Mouse (Mus musculus) adrenal gland, postnatal 4 days (tissue): Measurements from ENCODE around the gene Rps6kb2. TPM values are rescaled to one million over a fixed set of nuclear protein-coding genes. Genes with fewer than 3 reads are reported as not detected.
"Not testable (repeated sequence)": the region's sequence is repeated elsewhere in the genome, so short reads cannot be mapped to it uniquely, and the experiment has no call there.

Experiments
- DNase-seq, 2 experiments: peaks; one replicate each; pipeline ENCODE4 v3.0.0; 2021 to 2022; ENCODE audit warnings: low spot score in 2 of 2, mixed read lengths in 2 of 2
- total RNA-seq, 2 experiments: library from RNA; stranded (reverse); gene quantifications; 2 replicates each; pipeline ENCODE4 v1.2.3; 2021

The Rps6kb2 gene
- total RNA-seq, 2 experiments from 2014 or later = 46.6 to 50.0 TPM

DNA sequence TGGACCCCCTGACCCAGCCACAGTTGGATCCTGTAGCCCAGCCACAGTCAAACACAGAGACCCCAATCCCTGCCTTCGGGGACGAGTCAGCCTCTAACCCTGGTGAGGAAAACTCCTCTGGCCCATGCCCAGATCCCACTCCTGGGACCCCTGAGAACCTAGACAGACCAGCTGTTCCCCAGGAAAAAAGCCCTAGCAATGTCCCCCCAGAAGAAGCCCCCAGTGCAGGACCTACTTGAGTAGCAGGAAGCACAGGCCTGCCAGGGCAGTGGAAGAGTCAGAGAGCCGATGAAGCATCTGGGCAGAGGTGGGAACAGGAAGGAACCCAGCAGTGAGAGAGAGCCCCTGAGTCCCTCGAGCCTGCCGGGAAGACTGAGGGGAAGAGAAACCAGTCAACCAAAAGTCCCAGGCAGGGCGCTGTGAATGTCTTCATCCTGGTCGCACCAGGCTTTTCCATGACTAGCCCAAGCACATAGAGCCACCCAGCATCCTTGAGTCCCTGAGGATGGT, 19.3 kb downstream of the Rps6kb2 start, which contains the start of gene Cabp4:
TSS of gene Cabp4 (minus strand) at position 275 of the 510 bp plus-strand sequence.
- no peak for DNase-seq

DNA sequence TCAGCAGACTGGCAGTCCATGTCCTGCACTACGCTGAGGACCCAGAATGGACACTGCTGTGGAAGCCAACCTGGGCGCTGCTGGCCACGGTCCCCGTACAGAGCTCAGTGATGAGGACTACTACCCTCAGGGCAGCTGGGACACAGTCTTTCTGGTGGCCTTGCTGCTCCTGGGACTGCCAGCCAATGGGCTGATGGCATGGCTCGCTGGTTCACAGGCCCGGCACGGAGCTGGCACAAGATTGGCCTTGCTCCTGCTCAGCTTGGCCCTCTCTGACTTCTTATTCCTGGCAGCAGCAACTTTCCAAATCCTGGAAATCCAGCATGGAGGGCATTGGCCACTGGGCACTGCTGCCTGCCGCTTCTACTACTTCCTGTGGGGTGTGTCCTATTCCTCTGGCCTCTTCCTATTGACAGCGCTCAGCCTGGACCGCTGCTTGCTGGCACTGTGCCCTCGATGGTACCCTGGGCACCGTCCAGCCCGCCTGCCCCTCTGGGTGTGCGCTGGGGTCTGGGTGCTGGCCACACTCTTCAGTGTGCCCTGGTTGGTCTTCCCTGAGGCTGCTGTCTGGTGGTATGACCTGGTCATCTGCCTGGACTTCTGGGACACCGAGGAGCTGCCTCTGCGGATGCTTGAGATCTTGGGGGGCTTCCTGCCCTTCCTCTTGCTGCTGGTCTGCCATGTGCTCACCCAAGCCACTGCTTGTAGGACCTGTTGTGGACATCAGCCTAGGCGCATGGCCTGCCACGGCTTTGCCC, 20.6 kb downstream of the Rps6kb2 start:
- DNase-seq = no peak

DNA sequence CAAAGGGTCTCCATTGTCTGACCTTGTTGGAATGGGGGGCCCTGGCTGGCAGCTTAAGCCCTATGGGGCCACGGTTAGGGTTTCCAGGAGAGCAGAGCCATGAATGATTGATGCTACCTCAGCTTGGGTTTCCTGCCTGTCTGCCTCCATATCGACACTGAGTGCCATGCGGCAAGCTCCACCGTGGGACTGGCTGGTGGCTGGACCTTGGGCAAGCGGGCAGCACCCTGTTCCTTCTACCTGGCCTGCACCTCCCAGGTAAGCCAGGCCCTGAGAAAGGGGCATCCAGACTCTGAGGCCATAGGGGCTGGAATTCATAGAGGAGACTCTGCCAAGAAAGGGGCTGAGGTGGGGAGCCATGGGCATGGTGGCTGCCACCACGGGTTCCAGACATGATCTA, 23.0 kb downstream of the Rps6kb2 start:
- DNase-seq = no peak

DNA sequence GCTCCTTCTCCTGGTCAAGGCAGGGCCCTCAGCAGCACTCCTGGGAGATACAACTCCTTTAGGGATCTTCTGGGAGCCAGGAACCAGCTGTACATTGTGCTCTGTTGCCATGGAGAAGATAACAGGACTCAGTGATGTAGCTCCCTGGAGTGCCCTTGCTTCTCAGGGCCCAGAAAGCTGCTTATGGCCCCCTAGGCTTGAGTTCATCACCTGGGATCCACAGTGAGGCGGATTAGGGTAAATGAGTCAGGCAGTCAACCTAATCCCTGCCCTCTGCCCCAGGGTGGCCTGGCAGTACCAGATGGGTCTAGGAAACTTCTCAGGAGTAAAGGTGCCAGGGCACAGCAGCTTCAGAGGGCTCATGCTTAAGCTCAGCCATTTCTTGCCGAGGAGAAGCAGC, 23.7 kb downstream of the Rps6kb2 start, which contains the start of gene Gpr152:
TSS of gene Gpr152 (plus strand) at position 342 of the 400 bp plus-strand sequence.
- DNase-seq = no peak

DNA sequence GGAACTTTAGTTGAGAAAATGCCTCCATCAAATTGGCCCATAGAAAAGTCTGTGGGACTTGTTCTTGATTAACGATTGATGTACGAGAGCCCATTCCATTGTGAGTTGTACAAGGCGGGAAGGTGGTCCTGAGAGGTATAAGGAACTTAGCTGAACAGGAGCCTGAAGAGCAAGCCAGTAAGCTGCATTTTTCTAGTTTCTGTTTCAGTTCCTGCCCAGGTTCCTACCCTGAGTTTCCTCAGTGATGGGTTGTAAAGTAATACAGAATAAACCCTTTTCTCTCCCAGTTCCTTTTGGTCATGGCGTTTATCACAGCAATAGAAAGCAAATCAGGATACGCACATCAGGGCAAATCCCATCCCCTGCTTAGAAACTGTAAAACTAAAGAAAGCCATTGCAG, 25.2 kb downstream of the Rps6kb2 start:
- no peak for DNase-seq

DNA sequence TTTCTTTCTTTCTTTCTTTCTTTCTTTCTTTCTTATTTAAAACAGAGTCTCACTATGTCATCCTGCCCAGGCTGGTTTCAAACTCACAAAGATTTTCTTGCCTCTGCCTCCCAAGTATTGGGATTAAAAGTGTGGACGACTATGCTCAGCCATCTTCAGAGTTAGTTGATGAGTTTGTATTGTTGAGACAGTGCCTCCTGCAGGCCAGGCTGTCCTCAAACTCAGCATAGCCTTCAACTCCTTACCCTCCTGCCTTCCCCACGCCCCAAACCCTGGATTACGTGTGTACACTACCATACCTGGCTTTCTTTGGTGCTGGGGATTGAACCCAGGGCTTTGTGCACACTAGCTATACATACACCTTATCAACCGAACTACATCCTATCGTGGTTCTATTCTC, 26.7 kb downstream of the Rps6kb2 start:
- DNase-seq = no peak

DNA sequence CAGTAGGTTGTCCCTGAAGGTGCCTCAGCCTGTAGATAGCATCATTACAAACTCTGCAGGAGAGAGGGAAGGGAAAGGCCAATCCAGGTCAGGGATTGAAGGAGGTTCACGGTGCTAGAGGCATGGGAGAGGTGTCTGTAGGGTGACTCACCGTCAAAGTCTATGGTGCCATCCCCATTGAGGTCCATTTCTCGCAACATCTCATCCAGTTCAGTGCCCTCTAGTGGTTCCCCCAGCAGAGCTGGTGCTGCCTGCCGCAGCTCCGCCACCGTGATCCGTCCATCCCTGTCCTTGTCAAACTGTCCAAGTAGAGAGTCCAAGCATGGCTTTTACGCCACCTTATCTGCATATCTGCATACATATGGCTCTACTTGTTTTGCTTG, 27.2 kb downstream of the Rps6kb2 start:
- not testable (repeated sequence) for DNase-seq

DNA sequence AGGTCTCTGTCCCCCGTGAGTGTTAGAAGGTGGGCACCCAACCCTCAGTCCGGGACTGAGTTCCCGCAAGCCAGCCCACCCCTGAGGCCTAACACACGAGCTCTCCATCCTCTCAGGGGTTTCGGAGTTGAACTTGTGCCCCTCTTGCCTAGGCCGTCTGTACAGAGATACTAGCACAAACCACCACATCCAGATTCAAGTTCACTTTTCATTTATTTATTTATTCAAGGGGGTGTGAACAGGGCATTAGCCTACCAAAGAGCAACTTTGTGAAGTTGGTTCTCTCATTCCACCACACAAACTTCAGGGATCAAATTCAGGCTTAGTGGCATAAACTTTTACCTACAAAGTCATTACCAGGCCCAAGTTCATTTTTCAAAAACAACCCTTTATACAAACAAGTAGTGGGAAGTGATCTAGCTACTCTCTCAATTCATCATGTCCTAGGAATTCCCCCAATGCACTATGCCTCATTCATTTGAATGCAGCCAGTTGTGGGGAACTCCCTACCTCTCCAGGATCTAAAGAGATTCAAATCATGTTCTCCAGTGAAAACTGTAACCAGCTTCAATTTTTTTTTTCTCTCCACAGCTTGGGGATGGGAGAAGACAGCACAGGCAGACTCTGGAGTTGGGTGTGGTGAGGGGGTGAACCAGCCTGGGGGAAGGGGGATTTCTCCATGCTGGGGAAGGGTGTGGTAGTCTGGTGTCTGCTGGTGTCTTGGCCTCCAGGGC, 27.8 kb downstream of the Rps6kb2 start:
- DNase-seq = not testable (repeated sequence)

DNA sequence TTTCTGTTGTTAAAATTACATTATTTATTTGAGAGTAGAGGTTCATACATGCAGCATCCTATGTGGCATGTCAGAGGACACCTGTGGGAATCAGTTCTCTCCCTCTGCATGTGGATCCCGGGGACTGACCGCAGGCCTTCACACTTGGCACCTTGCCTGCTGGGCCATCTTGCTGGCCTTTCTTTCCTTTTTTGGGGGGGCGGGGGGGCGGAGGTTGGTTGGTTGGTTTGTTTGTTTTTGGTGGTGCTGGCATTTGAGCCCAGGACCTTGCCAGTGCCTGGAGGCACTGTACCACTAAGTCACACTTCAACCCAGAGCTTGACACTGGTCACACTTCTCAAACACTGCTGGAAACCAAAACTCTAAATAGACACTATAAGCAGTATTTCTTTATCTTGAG, 28.8 kb downstream of the Rps6kb2 start:
- DNase-seq = no peak

DNA sequence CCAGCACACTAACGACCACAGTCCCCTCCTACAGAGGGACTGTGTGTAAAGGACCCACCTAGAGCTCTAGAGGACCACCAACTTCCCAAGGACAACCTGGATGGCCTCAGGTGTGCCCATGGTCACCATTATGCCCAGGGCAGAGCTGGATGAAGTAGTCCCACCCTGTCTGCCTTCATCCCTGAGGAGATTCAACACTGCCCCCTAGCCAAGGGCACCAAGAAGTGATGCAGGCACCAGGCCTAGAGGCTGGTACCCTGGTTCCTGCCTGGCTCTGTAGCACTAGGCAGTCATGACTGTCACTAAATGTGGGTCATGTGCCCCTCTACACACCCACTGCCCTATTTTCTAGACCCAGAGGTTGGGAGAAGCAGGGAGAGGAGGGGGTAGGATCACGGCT, 31.4 kb downstream of the Rps6kb2 start:
- no peak for DNase-seq

DNA sequence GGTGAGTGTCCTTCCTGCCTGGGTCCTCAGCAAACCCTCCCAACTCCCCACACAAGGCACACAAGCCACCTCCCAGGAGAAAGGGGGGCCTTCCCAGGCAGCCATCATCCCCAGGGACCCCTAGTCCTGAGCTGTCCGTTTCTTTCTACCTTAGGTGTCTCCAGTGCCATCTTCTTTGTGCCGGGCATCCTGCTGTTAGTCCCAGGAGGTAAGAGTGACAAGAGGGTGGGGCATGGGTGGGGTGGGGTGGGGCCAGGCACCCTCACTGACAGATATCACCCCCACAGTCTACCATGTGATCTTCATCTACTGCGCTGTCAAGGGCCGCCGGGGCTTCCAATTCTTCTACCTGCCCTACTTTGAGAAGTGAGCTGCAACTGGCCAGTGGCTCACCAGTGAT, 32.1 kb downstream of the Rps6kb2 start:
- no peak for DNase-seq

DNA sequence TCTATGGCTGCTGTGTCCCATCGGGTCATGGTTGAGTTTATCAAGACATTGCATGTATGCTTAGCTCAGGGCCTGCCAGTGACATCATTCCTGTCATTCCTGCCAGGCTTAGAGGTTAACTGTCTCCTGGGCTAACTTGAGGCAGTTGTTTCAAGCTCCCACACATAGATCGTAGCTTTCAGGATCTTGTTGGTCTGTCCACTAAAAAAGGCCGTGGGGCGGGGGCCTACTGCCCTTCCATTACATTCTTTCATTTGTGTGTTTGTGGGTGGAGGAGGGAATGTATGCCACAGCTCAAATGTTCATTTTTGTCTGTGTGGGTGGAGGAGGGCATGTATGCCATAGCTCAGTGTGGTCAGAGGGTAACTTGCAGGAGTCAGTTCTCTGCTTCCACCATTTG, 33.0 kb downstream of the Rps6kb2 start:
- no peak for DNase-seq

DNA sequence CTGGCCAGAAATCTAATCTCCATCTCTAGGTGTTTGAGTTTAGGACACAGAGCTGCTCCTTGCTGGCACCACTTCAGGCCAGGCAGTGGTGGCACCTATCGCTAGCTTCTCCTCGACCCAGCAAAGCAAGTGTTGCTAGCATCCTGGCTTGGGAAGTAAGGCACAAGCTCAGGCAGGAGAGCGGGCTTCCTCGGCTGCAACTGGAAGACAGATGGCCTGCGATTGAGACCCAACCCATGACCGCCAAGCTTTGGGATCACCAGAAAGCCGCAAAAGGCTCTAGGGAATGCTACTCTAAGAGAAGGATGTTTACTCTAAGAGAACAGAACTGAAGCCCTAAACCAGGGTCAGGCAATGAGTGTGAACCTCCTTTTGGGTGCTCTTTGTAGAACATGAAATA, 33.7 kb downstream of the Rps6kb2 start:
- DNase-seq = no peak

DNA sequence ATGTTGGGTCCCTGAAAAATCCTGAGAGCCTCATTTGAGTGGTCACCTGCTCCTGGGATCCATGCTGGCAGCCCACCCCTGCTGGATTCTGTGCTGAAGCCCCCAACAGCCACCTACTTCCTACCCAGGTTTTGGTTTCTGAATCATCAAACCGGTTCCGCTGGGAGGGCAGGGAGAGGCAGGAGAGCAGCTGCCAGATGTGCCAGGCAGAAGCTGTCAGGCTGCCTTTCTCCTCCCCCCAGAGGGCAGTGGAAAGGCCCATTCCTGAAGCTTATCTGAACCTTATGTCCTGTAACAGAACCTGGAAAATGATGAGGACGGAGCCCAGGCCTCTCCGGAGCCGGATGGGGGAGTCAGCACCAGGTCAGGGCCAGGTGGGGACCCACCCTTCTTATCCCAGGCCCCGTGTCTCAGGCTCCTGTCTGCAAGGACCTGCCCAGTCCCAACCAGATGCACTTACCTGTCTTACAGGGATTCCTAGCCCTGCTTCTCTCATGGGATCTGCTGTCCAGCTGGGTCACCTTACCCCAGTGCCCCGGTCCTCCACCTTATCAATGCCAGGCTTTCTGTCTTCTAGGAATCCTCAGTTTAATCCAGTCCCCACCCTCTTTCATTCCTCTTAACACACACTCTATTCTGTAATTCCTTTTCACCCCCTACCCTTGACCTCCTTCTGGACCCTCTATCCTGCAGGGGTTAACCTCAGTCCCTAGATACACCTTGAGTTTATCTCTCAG, 36.2 kb downstream of the Rps6kb2 start:
- DNase-seq = no peak

DNA sequence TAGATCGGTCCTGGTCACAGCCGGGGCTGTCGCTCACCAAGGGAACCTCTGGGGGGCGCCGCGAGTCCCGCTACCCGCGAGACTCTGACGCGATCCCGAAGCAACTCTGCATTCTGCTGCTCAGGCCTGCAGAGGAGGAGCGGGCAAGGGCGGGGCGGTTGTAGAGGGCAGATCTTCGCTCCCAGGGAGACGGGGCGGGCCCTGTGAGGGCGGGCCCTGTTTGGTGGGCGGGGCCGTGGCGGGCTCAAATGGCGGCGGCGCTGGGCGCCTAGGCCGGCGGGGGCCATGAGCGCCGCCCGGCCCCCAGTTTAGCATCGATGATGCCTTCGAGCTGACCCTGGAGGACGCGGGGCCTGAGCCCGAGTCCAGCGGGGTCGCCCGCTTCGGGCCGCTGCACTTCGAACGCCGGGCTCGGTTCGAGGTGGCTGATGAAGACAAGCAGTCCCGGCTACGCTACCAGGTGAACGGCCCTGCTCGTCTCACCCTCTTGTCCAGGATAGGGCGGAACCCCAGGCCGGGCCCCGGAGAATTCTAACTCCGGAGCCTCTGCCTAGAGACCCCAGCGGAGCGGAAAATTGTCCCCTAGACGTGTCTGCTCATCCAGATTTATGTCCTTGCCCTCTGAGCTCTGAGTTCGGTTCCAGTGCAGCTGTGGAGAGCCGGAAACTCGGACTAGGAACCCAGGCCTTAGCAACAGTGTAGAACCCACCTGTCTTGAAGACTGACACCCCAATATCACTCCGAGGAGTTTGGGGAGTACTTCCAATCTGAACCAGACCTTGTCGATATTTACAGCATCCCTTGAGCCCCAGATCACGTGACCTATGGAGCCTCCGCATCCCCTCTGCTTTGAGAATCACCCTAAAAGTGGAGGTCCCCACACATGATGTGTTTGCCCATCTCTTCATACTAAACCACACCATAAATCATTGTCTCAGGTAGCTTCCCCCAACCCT, 37.1 kb downstream of the Rps6kb2 start, which contains the start of gene Aip:
TSS of gene Aip (minus strand) at position 118 of the 956 bp plus-strand sequence.
- peak; percentile 88 to 98 for DNase-seq

DNA sequence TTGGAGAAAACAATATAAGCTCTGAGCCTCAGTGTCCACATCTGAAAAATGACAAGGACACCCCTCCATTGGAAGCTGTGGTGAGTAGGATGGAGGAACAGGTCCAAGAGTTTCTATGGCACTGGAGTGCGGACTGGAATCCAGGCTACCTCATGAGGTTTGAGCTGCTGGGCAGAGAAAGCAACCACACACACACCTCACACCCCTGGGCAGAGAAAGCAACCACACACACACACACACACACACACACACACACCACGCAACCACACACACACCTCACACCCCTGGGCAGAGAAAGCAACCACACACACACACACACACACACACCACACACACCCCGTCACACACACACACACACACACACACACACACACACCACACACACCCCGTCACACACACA, 37.9 kb downstream of the Rps6kb2 start:
- DNase-seq = not testable (repeated sequence)

DNA sequence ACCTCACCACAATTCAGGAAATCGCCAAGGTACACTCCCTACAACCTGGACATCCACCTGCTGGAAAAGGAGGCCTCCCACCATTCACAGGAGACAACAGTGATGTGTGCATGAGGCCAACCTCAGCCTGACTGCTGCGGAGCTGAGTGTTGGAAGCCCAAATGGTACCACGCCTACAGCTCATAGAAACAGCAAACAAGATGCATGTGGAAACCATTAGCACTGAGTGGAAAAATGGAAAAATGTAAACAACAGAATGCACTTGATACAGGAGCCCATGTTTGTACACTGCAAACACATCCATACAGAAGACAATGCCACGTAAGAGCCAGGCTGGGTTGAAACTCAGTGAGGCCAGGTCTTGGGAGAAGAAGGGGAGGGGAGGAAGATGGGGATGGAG, 38.7 kb downstream of the Rps6kb2 start:
- DNase-seq = no peak

DNA sequence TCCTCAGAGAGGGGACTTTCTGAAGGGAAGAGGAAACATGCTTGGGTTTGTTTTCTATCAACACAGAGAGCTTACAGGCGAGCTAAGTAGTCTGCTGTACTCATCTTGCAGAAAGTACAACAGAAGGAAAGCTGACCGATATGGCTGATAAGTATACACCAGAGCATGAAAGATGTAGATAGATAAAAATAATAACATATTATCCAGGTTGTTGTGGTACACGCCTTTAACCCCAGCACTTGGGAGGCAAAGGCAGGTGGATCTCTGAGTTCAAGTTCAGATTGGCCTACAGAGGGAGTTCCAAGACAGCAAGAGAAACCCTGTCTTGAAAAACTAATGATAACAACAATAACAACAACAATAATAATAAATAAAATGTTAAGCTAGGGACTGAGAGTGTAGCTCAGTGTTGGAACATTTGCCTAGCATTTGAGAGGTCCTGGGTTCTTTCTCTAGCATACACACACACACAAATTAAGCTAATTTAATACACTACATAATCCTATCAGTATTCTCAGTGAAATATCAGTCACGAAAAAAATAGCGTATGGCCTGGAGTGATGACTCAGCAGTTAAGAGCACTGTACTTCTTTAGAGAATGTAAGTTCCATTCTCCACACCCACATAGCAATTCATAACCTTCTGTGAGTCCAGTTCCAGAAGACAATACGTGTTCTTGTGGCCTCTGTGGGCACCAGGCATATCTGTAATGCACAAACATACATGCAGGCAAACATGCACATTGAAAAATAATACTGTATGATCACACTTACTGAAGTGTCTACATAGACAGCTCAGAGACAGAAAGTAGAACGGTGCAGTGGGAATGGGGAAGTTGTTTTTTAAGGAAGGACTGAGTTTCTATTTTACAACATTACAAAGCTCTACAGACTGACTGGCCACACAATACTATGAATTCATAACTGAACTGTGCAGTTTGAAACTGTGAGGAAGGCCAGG, 40.5 kb downstream of the Rps6kb2 start:
- no peak for DNase-seq

DNA sequence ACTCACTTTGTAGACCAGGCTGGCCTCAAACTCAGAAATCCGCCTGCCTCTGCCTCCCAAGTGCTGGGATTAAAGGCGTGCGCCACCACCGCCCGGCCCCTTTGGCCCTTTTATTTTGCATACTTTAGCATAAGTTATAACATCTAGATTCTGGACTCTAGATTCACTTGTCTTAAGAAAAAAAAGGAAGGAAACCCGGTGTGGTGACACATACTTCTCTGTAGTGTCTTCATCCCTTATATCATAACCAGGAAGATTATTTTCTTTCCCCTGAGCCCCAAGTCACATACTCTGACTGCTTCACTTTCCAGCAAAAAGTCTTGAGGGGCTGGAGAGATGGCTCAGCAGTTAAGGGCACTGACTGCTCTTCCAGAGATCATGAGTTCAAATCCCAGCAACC, 41.3 kb downstream of the Rps6kb2 start:
- DNase-seq = not testable (repeated sequence)
